Mouse (Mus musculus): Measurements from ENCODE around the gene Crabp1. TPM values are rescaled to one million over a fixed set of nuclear protein-coding genes. Genes with fewer than 3 reads are reported as not detected.

The Crabp1 gene
- total RNA-seq (2015) (not detected in 2 replicates), total RNA-seq (2017) (not detected in 2 replicates)

GRCm38 (mm10) chr9:54764561-54765217 lies at the start of gene Crabp1:
Gene Crabp1 (plus strand): TSS chr9:54764748.
- no peak for ATAC-seq (replicated peaks; ENCODE audit: poor library complexity)

- ATAC-seq (replicated peaks; ENCODE audit: poor library complexity) = no peak
Measured at GRCm38 (mm10) chr9:54715776-54716175, 48.8 kb upstream of the Crabp1 start.

GRCm38 (mm10) chr9:54717527-54717926 lies 47.0 kb upstream of the Crabp1 start:
- ATAC-seq (replicated peaks; ENCODE audit: poor library complexity) = no peak

- ATAC-seq (replicated peaks; ENCODE audit: poor library complexity) = no peak
Measured at GRCm38 (mm10) chr9:54722156-54722555, 42.4 kb upstream of the Crabp1 start.

GRCm38 (mm10) chr9:54722596-54722995 lies 42.0 kb upstream of the Crabp1 start:
- no peak for ATAC-seq (replicated peaks; ENCODE audit: poor library complexity)

- ATAC-seq (replicated peaks; ENCODE audit: poor library complexity) = no peak
Measured at GRCm38 (mm10) chr9:54726315-54726714, 38.2 kb upstream of the Crabp1 start.

- ATAC-seq (replicated peaks; ENCODE audit: poor library complexity) = peak; percentile 35
Measured at GRCm38 (mm10) chr9:54732122-54732521, 32.4 kb upstream of the Crabp1 start.

GRCm38 (mm10) chr9:54733921-54734638 lies 30.5 kb upstream of the Crabp1 start, which contains the start of gene Wdr61:
Gene Wdr61 (minus strand): TSS chr9:54734519.
- ATAC-seq (replicated peaks; ENCODE audit: poor library complexity) = peak; percentile 94

- no peak for ATAC-seq (replicated peaks; ENCODE audit: poor library complexity)
Measured at GRCm38 (mm10) chr9:54734639-54735252, 29.8 kb upstream of the Crabp1 start.

GRCm38 (mm10) chr9:54736284-54736701 lies 28.3 kb upstream of the Crabp1 start:
- ATAC-seq (replicated peaks; ENCODE audit: poor library complexity) = peak; percentile 68

GRCm38 (mm10) chr9:54738376-54738775 lies 26.2 kb upstream of the Crabp1 start:
- no peak for ATAC-seq (replicated peaks; ENCODE audit: poor library complexity)

- peak; percentile 45; the same call in 1 of the 2 replicates for ATAC-seq (replicated peaks; ENCODE audit: poor library complexity)
Measured at GRCm38 (mm10) chr9:54743891-54744290, 20.7 kb upstream of the Crabp1 start.

- no peak for ATAC-seq (replicated peaks; ENCODE audit: poor library complexity)
Measured at GRCm38 (mm10) chr9:54745740-54746370, 18.7 kb upstream of the Crabp1 start.

- peak; percentile 31; the same call in 1 of the 2 replicates for ATAC-seq (replicated peaks; ENCODE audit: poor library complexity)
Measured at GRCm38 (mm10) chr9:54750215-54750981, 14.2 kb upstream of the Crabp1 start.

- ATAC-seq (replicated peaks; ENCODE audit: poor library complexity) = no peak
Measured at GRCm38 (mm10) chr9:54751684-54752083, 12.9 kb upstream of the Crabp1 start.

- no peak for ATAC-seq (replicated peaks; ENCODE audit: poor library complexity)
Measured at GRCm38 (mm10) chr9:54752201-54752943, 12.2 kb upstream of the Crabp1 start.

- ATAC-seq (replicated peaks; ENCODE audit: poor library complexity) = no peak
Measured at GRCm38 (mm10) chr9:54752944-54753295, 11.6 kb upstream of the Crabp1 start.

GRCm38 (mm10) chr9:54759592-54759991 lies 5.0 kb upstream of the Crabp1 start:
- no peak for ATAC-seq (replicated peaks; ENCODE audit: poor library complexity)

GRCm38 (mm10) chr9:54764091-54764490 lies 457 bp upstream of the Crabp1 start:
- no peak for ATAC-seq (replicated peaks; ENCODE audit: poor library complexity)

Data from megakaryocyte progenitor cell, adult 5-6 weeks (primary cell).